Mouse (Mus musculus) kidney, embryonic 15.5 days (tissue): ENCODE measurements around the gene Sp6. TPM values are rescaled to one million over a fixed set of nuclear protein-coding genes. Genes with fewer than 3 reads are reported as not detected.

ENCODE experiments used
- ATAC-seq: fragments of 200-750 bp; cut with Nextera tagmentation; replicated peaks from 2 replicates; pipeline ENCODE4 v1.8.0; 2017; ENCODE audit warnings: moderate TSS enrichment; ENCODE audit not compliant: low FRiP score
- H3K27ac ChIP-seq: fragments of 300-500 bp; sonication (generic); 2 replicates; pipeline ENCODE4 v1.5.1; 2015; ENCODE audit warnings: mild to moderate bottlenecking, inconsistent platforms
- H3K27me3 ChIP-seq: fragments of 300-500 bp; sonication (generic); 2 replicates; pipeline ENCODE4 v1.6.1; 2015; ENCODE audit warnings: inconsistent platforms
- H3K36me3 ChIP-seq: fragments of 300-500 bp; sonication (generic); 2 replicates; pipeline ENCODE4 v1.6.1; 2015; ENCODE audit warnings: inconsistent platforms
- H3K4me1 ChIP-seq: fragments of 300-500 bp; sonication (generic); 2 replicates; pipeline ENCODE4 v1.6.1; 2015; ENCODE audit warnings: inconsistent platforms
- H3K4me2 ChIP-seq: fragments of 300-500 bp; sonication (generic); 2 replicates; pipeline ENCODE4 v1.6.1; 2015; ENCODE audit warnings: moderate library complexity, mild to moderate bottlenecking, inconsistent platforms
- H3K4me3 ChIP-seq: fragments of 300-500 bp; sonication (generic); replicated peaks from 2 replicates; pipeline ENCODE4 v1.5.1; 2015; ENCODE audit warnings: mild to moderate bottlenecking, inconsistent platforms
- H3K9ac ChIP-seq: fragments of 300-500 bp; sonication (generic); 2 replicates; pipeline ENCODE4 v1.6.1; 2015; ENCODE audit warnings: mild to moderate bottlenecking, inconsistent platforms
- H3K9me3 ChIP-seq: fragments of 300-500 bp; sonication (generic); replicated peaks from 2 replicates; pipeline ENCODE4 v1.6.1; 2016; ENCODE audit warnings: inconsistent platforms
- WGBS: fragments of 180-500 bp; shearing (Covaris S2); methylation state at CpG from one replicate; pipeline ENCODE4 v1.1.7; 2015; ENCODE audit warnings: mixed read lengths; 5-methylcytosine and 5-hydroxymethylcytosine counted together
- polyA plus RNA-seq: library from polyadenylated mRNA; unstranded; fragments of >200 nt; fragmentation: Nextera tagmentation; extraction: Ambion mirVana; gene quantifications from 2 replicates; pipeline ENCODE4 v1.2.1, GENCODE M21; 2015

The Sp6 gene
- polyA plus RNA-seq, 1 experiment from 2014 or later, result 1.5 TPM

- ATAC-seq, result no peak
- Histone ChIP-seq H3K9ac (no peak overlapping the region), H3K4me2 (no peak overlapping the region), H3K4me3 (no peak overlapping the region), H3K4me1 (peaks cover 39% of the 10 kb centered on the region), H3K36me3 (no peaks in the 10 kb centered on the region), H3K27ac (peak overlapping the region; percentile 19), H3K27me3 (peaks cover 45% of the 10 kb centered on the region), H3K9me3 (no peaks in the 10 kb centered on the region)
- 8% methylated on average over 3 of the region's 3 CpGs for WGBS
Observed at GRCm38 (mm10) chr11:96986463-96986862, 26.7 kb upstream of the Sp6 start.

- no peaks in the 10 kb centered on the region for H3K9me3 ChIP-seq
- peaks cover 50% of the 10 kb centered on the region for H3K27me3 ChIP-seq
- peak overlapping the region; percentile 28 for H3K4me3 ChIP-seq
- no peak overlapping the region for H3K9ac ChIP-seq
- H3K27ac ChIP-seq, result no peak overlapping the region
- peak overlapping the region; percentile 55 for H3K4me2 ChIP-seq
- H3K36me3 ChIP-seq, result no peaks in the 10 kb centered on the region
- H3K4me1 ChIP-seq, result peaks cover 45% of the 10 kb centered on the region
- no peak for ATAC-seq
- WGBS, result 6% methylated on average over 31 of the region's 31 CpGs
Observed at GRCm38 (mm10) chr11:96987873-96988655, 25.1 kb upstream of the Sp6 start.

DNA sequence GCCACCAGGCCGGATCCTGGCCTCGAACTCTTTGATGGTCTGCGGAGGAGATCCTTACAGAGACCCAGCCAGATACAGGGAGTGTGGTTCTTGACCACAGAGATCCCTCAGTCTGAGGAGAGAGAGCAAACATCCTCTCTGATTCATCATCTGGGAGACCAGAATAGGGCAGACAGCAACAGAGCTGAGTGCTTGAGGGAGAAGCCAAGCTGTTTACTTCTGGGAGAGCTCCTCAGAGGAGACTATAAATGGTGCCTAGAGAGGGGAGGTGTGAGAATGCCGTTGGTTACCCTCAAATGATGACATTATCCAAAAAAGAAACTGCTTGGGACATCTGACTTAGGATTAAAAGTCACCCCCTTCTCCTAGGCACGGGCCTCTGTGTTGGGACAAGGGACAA is 21.7 kb upstream of the Sp6 start:
- WGBS, result 80% methylated on average over 5 of the region's 5 CpGs
- no peaks in the 10 kb centered on the region for H3K9me3 ChIP-seq
- no peak overlapping the region for H3K27ac ChIP-seq
- H3K9ac ChIP-seq, result no peak overlapping the region
- ATAC-seq, result no peak
- H3K4me1 ChIP-seq, result peaks cover 61% of the 10 kb centered on the region
- no peak overlapping the region for H3K4me2 ChIP-seq
- peaks cover 47% of the 10 kb centered on the region for H3K27me3 ChIP-seq
- H3K4me3 ChIP-seq, result no peak overlapping the region
- no peaks in the 10 kb centered on the region for H3K36me3 ChIP-seq

- Histone ChIP-seq H3K9me3 (no peaks in the 10 kb centered on the region), H3K9ac (no peak overlapping the region), H3K36me3 (no peaks in the 10 kb centered on the region), H3K27me3 (peaks cover 54% of the 10 kb centered on the region), H3K27ac (peak overlapping the region; percentile 78), H3K4me2 (no peak overlapping the region), H3K4me3 (no peak overlapping the region), H3K4me1 (peaks cover 62% of the 10 kb centered on the region)
- peak; percentile 74 for ATAC-seq
- 20% methylated on average over 8 of the region's 8 CpGs for WGBS
Observed at GRCm38 (mm10) chr11:96992722-96993311, 20.4 kb upstream of the Sp6 start.

DNA sequence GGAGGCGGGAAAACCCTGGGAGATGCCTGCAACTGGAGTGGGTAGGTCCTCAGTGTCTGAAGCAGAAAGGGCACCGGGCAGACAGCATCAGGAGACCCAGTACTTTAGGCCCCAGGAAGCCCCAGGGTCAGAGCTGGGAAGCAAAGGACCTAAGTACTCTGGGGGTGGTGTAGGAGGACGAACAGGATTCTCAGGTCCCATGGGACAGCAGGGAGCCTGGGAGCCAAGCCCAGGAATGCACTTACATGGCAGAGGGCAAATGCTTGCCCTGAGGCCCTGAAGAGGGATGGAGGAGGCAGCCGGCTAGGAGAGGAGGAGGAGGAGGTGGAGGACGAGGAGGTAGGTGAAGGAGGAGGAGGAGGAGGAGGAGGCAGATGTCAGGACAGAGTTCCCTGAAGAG is 18.2 kb upstream of the Sp6 start:
- Histone ChIP-seq H3K4me3 (no peak overlapping the region), H3K4me1 (peaks cover 56% of the 10 kb centered on the region), H3K9ac (no peak overlapping the region), H3K4me2 (no peak overlapping the region), H3K9me3 (no peaks in the 10 kb centered on the region), H3K27ac (no peak overlapping the region), H3K27me3 (peaks cover 64% of the 10 kb centered on the region), H3K36me3 (no peaks in the 10 kb centered on the region)
- 25% methylated on average over 5 of the region's 5 CpGs for WGBS
- no peak for ATAC-seq

DNA sequence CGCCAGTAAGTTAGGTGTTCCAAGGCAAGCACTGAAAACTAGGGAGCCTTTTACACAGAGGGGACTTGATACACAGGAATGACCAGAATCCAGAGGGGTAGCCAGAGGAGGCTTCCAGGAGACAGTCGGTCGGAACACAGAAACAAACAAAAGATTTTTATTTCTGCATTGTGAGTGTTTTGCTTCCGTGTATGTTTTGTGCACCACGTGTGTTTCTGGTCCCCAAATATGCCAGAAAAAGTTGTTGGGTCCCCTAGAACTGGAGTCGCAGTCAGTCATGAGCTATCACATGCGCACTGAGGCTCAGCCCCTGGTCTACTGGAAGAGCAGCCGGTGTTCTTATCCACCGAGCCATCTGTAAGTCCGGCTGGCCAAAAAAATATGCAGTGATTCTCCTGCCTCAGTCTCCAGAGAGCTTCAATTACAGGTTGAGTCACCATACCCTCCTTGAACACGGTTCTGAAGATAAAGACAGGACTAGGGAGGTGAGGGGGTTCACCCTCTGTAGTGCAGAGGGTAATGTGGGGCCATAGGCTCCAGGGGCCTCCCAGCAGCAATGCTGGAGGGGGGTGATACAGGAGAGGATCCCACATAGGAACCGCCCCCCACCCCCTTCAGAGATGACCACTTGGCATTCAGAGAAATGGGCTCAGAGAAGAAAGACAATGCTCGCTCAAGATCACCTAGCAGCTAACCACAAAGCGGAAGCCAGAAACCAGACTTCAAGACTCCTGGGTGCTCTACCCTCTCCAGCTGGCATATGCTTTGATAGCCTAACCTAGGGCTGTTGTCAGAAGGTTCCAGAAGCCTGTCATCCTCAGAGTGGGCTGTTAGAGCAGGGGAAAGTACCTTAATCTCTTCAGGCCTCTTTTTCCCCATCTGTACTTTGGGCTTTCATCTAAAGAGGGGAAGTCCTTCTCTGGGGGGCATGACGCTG is 17.1 kb upstream of the Sp6 start:
- Histone ChIP-seq H3K4me2 (no peak overlapping the region), H3K4me1 (peaks cover 56% of the 10 kb centered on the region), H3K9me3 (no peaks in the 10 kb centered on the region), H3K27me3 (peaks cover 73% of the 10 kb centered on the region), H3K27ac (no peak overlapping the region), H3K36me3 (no peaks in the 10 kb centered on the region), H3K4me3 (no peak overlapping the region), H3K9ac (no peak overlapping the region)
- 80% methylated on average over 15 of the region's 15 CpGs for WGBS
- no peak for ATAC-seq

DNA sequence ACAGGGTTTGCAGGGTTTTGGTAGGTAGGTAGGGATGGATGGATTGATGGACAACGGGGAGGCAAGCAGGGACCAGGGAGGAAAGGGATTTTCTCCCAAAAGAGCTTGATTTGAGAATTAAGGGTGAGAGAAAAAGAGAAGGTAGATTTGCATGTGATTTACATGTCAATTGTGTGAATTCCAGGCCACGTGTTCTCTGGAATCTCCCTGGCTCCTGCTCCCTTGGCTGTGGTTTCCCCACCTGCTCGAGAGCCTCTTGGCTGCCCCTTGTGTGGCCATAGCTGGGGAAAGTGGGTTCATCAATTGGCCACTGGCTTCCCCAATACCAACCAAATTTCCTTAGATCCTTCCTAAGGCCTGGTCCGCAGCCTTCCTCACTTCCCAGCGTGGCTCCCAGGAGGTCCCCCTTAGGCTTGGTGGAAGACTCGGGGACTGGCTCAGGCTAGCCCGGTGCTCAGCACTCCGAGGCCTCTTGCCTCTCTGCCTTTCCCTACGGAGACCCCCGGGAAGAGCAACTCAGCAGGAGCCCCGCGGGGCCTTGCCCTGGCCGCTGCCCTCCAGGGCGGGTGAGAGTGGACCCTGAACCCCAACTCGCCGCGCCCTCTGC is 16.3 kb upstream of the Sp6 start:
- Histone ChIP-seq H3K27ac (no peak overlapping the region), H3K4me1 (peaks cover 56% of the 10 kb centered on the region), H3K9ac (peak overlapping the region; percentile 47), H3K36me3 (no peaks in the 10 kb centered on the region), H3K4me3 (peak overlapping the region; percentile 30), H3K9me3 (no peaks in the 10 kb centered on the region), H3K4me2 (peak overlapping the region; percentile 64), H3K27me3 (peaks cover 80% of the 10 kb centered on the region)
- 17% methylated on average over 17 of the region's 17 CpGs for WGBS
- no peak for ATAC-seq

GRCm38 (mm10) chr11:96997380-96997956 is 15.7 kb upstream of the Sp6 start:
- Histone ChIP-seq H3K9me3 (no peaks in the 10 kb centered on the region), H3K27ac (no peak overlapping the region), H3K27me3 (peaks cover 81% of the 10 kb centered on the region), H3K36me3 (no peaks in the 10 kb centered on the region), H3K4me1 (peaks cover 50% of the 10 kb centered on the region), H3K4me2 (peak overlapping the region; percentile 64), H3K4me3 (peak overlapping the region; percentile 30), H3K9ac (peak overlapping the region; percentile 47)
- no peak for ATAC-seq
- WGBS, result 8% methylated on average over 30 of the region's 30 CpGs

DNA sequence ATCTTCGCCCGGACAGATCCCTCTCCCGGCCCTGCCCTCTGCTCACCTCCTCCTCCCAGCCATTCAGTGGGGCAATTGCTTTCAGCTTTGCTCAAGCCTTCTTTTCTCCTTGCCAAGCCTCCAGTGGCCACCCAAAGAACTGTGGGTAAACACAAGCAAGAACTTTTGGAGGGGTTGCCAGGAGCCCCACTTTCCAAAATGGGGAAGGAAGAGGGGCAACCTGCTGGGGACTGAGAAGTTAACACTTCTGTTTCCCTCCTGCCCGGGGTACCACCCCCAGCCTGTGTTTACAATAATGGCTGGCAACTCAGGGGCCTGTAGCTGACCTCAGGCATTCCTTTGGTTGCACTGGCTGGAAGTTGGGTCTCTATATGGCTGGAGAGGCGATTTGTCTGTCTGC is 10.0 kb upstream of the Sp6 start:
- no peak overlapping the region for H3K4me2 ChIP-seq
- WGBS, result 24% methylated on average over 5 of the region's 5 CpGs
- H3K9me3 ChIP-seq, result no peaks in the 10 kb centered on the region
- no peaks in the 10 kb centered on the region for H3K36me3 ChIP-seq
- H3K27ac ChIP-seq, result no peak overlapping the region
- H3K4me1 ChIP-seq, result peaks cover 13% of the 10 kb centered on the region
- peaks cover 76% of the 10 kb centered on the region for H3K27me3 ChIP-seq
- H3K9ac ChIP-seq, result no peak overlapping the region
- no peak for ATAC-seq
- H3K4me3 ChIP-seq, result no peak overlapping the region

DNA sequence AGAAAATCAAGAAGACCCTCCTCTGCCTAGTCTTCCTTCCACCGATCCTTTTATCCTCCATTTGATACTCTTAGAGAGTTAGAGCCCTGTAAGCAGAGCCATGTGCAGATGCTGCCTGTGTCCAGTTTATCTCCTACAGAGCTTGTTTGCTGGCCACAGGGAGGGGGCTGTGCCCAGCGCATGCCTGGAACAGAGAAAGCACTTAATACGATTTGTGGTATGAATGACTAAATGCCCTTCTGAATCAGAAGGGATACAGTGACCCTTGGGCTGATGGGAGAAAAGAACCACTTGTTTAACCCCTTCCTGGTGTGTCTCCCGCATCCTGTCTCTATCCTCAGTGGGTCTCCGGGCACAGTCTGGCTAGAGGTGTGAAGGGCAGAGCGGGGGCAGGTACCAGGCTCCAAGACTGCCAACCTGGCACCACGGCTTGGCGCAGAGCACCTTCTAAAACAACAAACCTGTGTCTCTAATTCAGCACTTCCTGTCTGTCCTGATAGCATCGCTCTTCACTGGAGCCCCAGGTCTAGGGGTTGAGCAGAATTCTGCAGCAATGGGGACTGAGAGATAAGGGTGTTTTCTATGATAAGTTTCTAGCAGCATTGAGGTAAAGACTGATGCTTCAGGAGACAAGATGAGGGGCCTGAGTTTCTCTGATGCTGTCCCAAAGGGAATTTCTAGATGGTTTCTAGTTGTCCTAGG is 6.0 kb upstream of the Sp6 start:
- no peak overlapping the region for H3K4me3 ChIP-seq
- no peak for ATAC-seq
- 55% methylated on average over 9 of the region's 9 CpGs for WGBS
- H3K36me3 ChIP-seq, result no peaks in the 10 kb centered on the region
- peaks cover 79% of the 10 kb centered on the region for H3K27me3 ChIP-seq
- no peak overlapping the region for H3K27ac ChIP-seq
- peaks cover 14% of the 10 kb centered on the region; the same call in 1 of the 2 replicates for H3K4me1 ChIP-seq
- H3K9ac ChIP-seq, result no peak overlapping the region
- no peak overlapping the region for H3K4me2 ChIP-seq
- H3K9me3 ChIP-seq, result no peaks in the 10 kb centered on the region

DNA sequence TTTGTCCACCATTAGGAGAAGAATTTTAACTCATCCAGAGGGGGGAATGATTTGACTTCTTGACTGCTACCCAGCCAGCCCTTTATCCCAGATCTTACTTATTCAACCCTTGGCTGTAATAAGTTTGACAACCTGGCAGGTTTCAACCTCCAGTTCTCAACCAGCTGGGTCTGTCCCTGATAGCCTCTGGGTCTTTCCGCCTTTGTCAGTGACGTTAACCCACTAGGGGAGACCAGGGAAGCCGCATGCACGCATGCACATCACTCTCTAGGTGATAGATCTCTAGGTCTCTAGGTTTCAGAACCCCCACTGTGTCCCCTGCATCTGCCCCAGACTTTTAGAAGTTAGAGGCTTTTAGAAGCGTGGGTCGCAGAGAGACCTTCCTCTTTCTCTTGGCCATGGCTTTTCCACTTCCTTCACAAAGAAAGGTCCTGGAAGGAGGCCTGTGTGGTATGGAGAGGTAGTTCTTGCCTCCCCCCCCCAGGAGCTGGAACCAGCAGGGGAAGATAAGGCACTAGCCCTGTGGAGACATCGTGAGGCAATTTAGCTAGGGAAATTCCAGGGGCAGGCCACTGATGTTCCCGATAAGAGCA is 3.9 kb upstream of the Sp6 start:
- ATAC-seq, result no peak
- H3K4me3 ChIP-seq, result no peak overlapping the region
- H3K4me2 ChIP-seq, result no peak overlapping the region
- H3K4me1 ChIP-seq, result peaks cover 11% of the 10 kb centered on the region; the same call in 1 of the 2 replicates
- 58% methylated on average over 8 of the region's 8 CpGs for WGBS
- no peak overlapping the region for H3K27ac ChIP-seq
- no peaks in the 10 kb centered on the region for H3K36me3 ChIP-seq
- H3K27me3 ChIP-seq, result peaks cover 81% of the 10 kb centered on the region
- no peak overlapping the region for H3K9ac ChIP-seq
- H3K9me3 ChIP-seq, result no peaks in the 10 kb centered on the region
